Mouse (Mus musculus): ENCODE measurements around the gene Btg1. TPM values are rescaled to one million over a fixed set of nuclear protein-coding genes. Genes with fewer than 3 reads are reported as not detected.

The Btg1 gene
- polyA plus RNA-seq, 1 experiment from 2014 or later: 58.2 TPM

DNA sequence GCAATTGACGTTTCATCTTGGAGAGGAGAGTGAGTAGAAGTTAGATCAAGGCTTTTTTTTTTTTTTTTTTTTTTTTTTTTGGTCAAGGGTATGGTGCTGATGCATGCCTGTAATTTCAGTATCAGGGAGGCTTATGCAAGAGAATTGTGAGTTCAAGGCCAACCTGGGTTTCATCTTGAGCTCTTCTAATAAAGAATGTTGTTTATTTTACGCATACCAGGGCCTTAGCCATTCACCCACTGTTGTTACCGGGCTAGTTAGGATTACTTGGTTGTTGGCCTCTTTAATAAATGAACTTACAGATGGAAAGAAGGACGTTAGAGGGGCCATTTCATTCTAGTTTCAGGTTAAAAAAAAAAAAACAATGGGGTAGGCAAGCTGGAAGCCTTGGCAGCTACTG, 25.2 kb downstream of the Btg1 start:
- peaks cover 18% of the 10 kb centered on the region for H3K4me1 ChIP-seq (replicated peaks)
- H3K27ac ChIP-seq: no peak overlapping the region

DNA sequence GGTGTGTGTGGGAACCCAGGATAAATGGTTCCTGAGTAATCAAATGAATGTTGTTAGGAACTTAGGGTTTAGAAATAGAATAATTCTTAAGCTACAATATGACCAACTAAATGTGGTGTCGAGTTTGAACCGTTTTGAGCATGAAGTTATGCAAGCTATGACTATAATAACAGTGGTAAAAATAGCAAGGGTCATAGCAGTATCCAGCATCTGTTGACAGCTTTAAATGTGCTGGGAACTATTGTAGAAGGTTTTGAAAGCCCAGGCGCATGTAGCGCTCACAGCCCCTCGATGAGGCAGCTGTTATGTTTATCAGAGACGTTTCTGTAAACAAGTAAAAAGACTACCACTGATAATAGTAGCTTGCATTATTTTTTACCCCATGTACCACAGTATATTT, 25.9 kb downstream of the Btg1 start:
- H3K36me3 ChIP-seq: 0 out of 2 replicates have a peak, but pooled peaks cover 6% of the 10 kb centered on the region
- no peak overlapping the region for H3K27ac ChIP-seq
- H3K4me3 ChIP-seq (replicated peaks): no peak overlapping the region
- no peak for ATAC-seq
- H3K9ac ChIP-seq (replicated peaks): no peak overlapping the region
- H3K9me3 ChIP-seq: no peaks in the 10 kb centered on the region
- H3K27me3 ChIP-seq: no peaks in the 10 kb centered on the region
- H3K4me2 ChIP-seq (replicated peaks): no peak overlapping the region
- peaks cover 25% of the 10 kb centered on the region for H3K4me1 ChIP-seq (replicated peaks)
- WGBS: 93% methylated on average over 6 of the region's 6 CpGs

More for the DNA sequence above, 25.2 kb downstream of the Btg1 start:
- 80% methylated on average over 4 of the region's 4 CpGs for WGBS
- H3K4me3 ChIP-seq (replicated peaks): no peak overlapping the region
- no peak for ATAC-seq
- no peaks in the 10 kb centered on the region for H3K9me3 ChIP-seq
- H3K36me3 ChIP-seq: 0 out of 2 replicates have a peak, but pooled peaks cover 6% of the 10 kb centered on the region
- H3K4me2 ChIP-seq (replicated peaks): no peak overlapping the region
- H3K27me3 ChIP-seq: no peaks in the 10 kb centered on the region
- H3K9ac ChIP-seq (replicated peaks): no peak overlapping the region

DNA sequence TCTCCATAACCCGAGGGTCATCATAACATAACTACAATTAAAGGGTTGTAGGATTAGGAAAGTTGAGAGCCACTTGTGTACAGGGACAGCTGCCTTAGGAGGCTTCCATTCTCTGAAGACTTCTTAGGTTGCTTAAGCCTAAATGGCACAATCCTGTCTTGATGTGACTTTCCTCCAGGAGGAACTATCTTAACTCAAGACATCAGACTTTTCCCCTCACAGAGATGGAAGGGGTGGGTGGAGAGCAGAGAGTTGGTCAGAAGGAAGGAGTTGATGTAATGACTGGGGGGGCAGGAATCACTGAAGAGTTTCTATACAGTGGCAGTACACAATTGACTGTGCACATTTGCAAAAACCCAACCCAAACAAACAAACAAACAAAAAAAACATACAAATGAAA, 28.4 kb downstream of the Btg1 start:
- no peak overlapping the region for H3K4me3 ChIP-seq (replicated peaks)
- peaks cover 26% of the 10 kb centered on the region for H3K4me1 ChIP-seq (replicated peaks)
- H3K27ac ChIP-seq: no peak overlapping the region
- no peaks in the 10 kb centered on the region for H3K27me3 ChIP-seq
- no peak for ATAC-seq
- H3K9me3 ChIP-seq: no peaks in the 10 kb centered on the region
- no peak overlapping the region for H3K9ac ChIP-seq (replicated peaks)
- H3K4me2 ChIP-seq (replicated peaks): no peak overlapping the region
- H3K36me3 ChIP-seq: no peaks in the 10 kb centered on the region
- 90% methylated on average over 1 of the region's 1 CpGs for WGBS

- peaks cover 26% of the 10 kb centered on the region for H3K4me1 ChIP-seq (replicated peaks)
- no peak overlapping the region for H3K4me3 ChIP-seq (replicated peaks)
- peak overlapping the region; percentile 86 for H3K27ac ChIP-seq
- WGBS: 12% methylated on average over 13 of the region's 13 CpGs
- ATAC-seq: peak; percentile 98
- no peaks in the 10 kb centered on the region for H3K36me3 ChIP-seq
- no peaks in the 10 kb centered on the region for H3K27me3 ChIP-seq
- H3K9ac ChIP-seq (replicated peaks): peak overlapping the region; percentile 29
- peak overlapping the region; percentile 38 for H3K4me2 ChIP-seq (replicated peaks)
- H3K9me3 ChIP-seq: no peaks in the 10 kb centered on the region
Observed at GRCm38 (mm10) chr10:96646024-96646866, 29.4 kb downstream of the Btg1 start.

DNA sequence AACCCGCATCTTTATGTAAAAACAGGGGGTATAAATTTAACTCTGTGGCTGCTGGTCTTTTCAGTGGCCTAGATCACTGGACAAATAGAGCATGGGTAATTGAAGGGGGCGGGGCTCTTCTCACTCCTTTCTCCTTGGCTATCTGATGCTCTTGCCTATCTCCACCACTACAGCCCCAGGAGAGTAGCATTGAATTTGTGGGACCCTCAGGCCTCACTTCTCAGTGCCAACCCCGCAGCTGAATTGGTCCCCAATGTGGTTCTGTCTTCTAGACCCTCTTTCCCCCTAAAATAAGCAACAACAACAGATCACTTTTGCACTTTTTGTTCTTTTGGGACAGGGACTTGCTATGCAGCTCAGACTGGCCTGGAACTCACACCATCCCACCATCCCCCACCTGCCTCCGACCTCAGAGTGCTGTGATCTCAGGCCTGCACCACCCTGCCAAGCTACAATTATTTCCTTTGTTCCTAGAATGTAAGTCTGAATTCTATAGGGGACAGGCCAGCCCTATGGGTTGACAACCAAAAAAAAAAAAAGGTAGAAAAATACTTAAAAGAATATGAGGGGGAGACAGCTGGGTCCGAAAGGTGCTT, 30.2 kb downstream of the Btg1 start:
- 37% methylated on average over 5 of the region's 5 CpGs for WGBS
- H3K9ac ChIP-seq (replicated peaks): peak overlapping the region; percentile 29
- H3K36me3 ChIP-seq: no peaks in the 10 kb centered on the region
- peak overlapping the region; percentile 38 for H3K4me2 ChIP-seq (replicated peaks)
- no peak overlapping the region for H3K4me3 ChIP-seq (replicated peaks)
- H3K4me1 ChIP-seq (replicated peaks): peaks cover 28% of the 10 kb centered on the region
- ATAC-seq: peak; percentile 82
- H3K9me3 ChIP-seq: no peaks in the 10 kb centered on the region
- peak overlapping the region; percentile 86 for H3K27ac ChIP-seq
- H3K27me3 ChIP-seq: no peaks in the 10 kb centered on the region

DNA sequence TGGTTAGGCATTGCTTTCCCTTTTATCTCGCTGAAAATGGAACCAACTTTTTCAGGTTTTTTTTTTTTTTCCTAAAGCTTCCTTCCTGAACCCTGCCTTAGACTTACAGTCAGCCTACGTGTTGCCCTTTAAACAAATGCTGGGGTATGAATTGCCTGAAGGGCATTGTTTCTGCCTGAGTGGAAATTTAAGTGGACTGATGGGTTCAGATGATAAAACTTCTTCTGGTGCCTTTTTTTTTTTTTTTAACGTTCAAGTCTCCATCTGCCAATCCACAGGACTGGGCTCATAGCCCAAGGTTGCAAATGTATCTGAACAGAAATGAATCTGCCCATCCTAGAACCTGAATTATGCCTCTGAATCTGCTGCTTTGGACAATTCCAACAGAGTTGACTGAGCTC, 31.4 kb downstream of the Btg1 start:
- H3K4me2 ChIP-seq (replicated peaks): no peak overlapping the region
- H3K36me3 ChIP-seq: no peaks in the 10 kb centered on the region
- ATAC-seq: no peak
- peaks cover 31% of the 10 kb centered on the region for H3K4me1 ChIP-seq (replicated peaks)
- H3K9ac ChIP-seq (replicated peaks): no peak overlapping the region
- no peaks in the 10 kb centered on the region for H3K27me3 ChIP-seq
- 76% methylated on average over 3 of the region's 3 CpGs for WGBS
- H3K9me3 ChIP-seq: no peaks in the 10 kb centered on the region
- H3K4me3 ChIP-seq (replicated peaks): no peak overlapping the region
- H3K27ac ChIP-seq: no peak overlapping the region

GRCm38 (mm10) chr10:96649524-96649923, 32.7 kb downstream of the Btg1 start:
- Histone ChIP-seq H3K27me3 (no peaks in the 10 kb centered on the region), H3K27ac (no peak overlapping the region), H3K36me3 (no peaks in the 10 kb centered on the region), H3K4me3 (replicated peaks) (no peak overlapping the region), H3K4me2 (replicated peaks) (no peak overlapping the region), H3K9me3 (no peaks in the 10 kb centered on the region), H3K4me1 (replicated peaks) (peaks cover 31% of the 10 kb centered on the region), H3K9ac (replicated peaks) (no peak overlapping the region)
- no peak for ATAC-seq
- WGBS: 98% methylated on average over 3 of the region's 3 CpGs

DNA sequence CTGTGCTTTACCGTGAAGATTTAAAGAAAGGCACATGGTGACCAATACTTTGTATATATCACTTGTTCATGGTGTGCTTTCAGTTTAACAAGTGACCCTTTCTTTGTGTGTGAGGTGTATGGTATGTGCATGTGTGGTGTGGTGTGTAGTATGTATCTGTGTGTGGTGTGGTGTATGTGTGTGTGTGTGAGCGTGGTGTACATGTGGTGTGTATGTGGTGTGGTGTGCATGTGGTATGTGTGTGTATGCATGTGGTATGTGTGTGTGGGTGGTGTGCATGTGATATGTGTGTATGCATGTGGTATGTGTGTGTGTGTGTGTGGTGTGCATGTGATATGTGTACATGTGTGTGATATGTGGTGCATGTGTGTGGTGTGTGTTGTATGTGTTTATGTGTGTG, 35.6 kb downstream of the Btg1 start:
- no peak overlapping the region for H3K4me3 ChIP-seq (replicated peaks)
- ATAC-seq: peak; percentile 53
- no peaks in the 10 kb centered on the region for H3K27me3 ChIP-seq
- H3K9me3 ChIP-seq: no peaks in the 10 kb centered on the region
- H3K4me2 ChIP-seq (replicated peaks): no peak overlapping the region
- H3K36me3 ChIP-seq: no peaks in the 10 kb centered on the region
- peaks cover 10% of the 10 kb centered on the region for H3K4me1 ChIP-seq (replicated peaks)
- no peak overlapping the region for H3K9ac ChIP-seq (replicated peaks)
- 61% methylated on average over 2 of the region's 2 CpGs for WGBS
- H3K27ac ChIP-seq: no peak overlapping the region

- H3K4me2 ChIP-seq (replicated peaks): no peak overlapping the region
- H3K9ac ChIP-seq (replicated peaks): no peak overlapping the region
- H3K4me1 ChIP-seq (replicated peaks): peaks cover 5% of the 10 kb centered on the region
- 0 out of 2 replicates have a peak, but pooled peaks have one; percentile 30 for ATAC-seq
- H3K9me3 ChIP-seq: no peaks in the 10 kb centered on the region
- no peak overlapping the region for H3K27ac ChIP-seq
- WGBS: 93% methylated on average over 5 of the region's 5 CpGs
- no peaks in the 10 kb centered on the region for H3K27me3 ChIP-seq
- H3K36me3 ChIP-seq: no peaks in the 10 kb centered on the region
- no peak overlapping the region for H3K4me3 ChIP-seq (replicated peaks)
Observed at GRCm38 (mm10) chr10:96653030-96653429, 36.2 kb downstream of the Btg1 start.

- H3K9ac ChIP-seq (replicated peaks): no peak overlapping the region
Observed at GRCm38 (mm10) chr10:96654079-96654478, 37.3 kb downstream of the Btg1 start.

DNA sequence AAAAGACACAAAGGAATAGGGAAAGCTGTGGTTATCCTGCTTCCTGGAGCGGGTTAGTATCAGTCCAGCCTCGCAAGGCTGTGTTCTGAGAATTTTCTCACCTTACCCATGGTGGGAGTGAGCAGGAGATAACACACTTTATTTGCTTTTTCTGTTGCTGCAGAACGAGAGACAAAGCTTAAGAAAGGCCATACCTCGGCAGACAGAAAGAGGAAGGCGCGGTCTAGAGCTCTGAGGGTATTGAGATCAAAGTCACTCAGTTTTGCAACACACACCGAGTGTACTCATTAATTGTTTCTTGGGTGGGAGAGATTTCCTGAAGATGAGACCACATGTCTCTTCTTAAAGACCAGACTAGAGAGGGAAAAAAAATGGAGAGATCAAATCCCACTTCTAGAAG, 37.8 kb downstream of the Btg1 start:
- no peak overlapping the region for H3K4me2 ChIP-seq (replicated peaks)
- H3K27ac ChIP-seq: no peak overlapping the region
- H3K27me3 ChIP-seq: no peaks in the 10 kb centered on the region
- H3K9me3 ChIP-seq: no peaks in the 10 kb centered on the region
- H3K4me3 ChIP-seq (replicated peaks): no peak overlapping the region
- no peak for ATAC-seq
- H3K36me3 ChIP-seq: no peaks in the 10 kb centered on the region
- H3K9ac ChIP-seq (replicated peaks): no peak overlapping the region
- peaks cover 17% of the 10 kb centered on the region for H3K4me1 ChIP-seq (replicated peaks)
- WGBS: 73% methylated on average over 7 of the region's 7 CpGs

More at GRCm38 (mm10) chr10:96654079-96654478, 37.3 kb downstream of the Btg1 start:
- Histone ChIP-seq H3K4me1 (replicated peaks) (peaks cover 15% of the 10 kb centered on the region), H3K9me3 (no peaks in the 10 kb centered on the region), H3K4me3 (replicated peaks) (no peak overlapping the region), H3K27me3 (no peaks in the 10 kb centered on the region), H3K27ac (no peak overlapping the region), H3K36me3 (no peaks in the 10 kb centered on the region), H3K4me2 (replicated peaks) (no peak overlapping the region)
- ATAC-seq: no peak
- 91% methylated on average over 5 of the region's 5 CpGs for WGBS

DNA sequence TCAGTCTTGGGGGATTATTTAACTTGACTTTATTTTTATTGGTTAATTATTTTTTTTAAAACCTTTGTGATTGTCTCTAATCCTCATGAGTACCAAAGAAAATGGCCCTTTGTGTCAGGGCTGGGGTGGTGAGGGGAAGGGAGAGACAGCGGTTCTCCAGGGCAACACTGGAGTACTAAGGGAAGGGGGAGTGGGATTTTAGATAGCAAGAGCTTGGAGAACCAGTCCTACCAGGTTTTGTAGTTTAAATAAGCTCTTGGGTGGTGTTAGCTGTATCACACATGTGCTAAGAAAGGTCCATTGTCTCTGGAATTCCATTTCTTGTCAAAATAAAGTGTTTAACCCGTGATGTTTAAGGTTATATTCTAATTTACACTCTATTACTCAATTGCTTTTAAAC, 38.3 kb downstream of the Btg1 start:
- Histone ChIP-seq H3K4me2 (replicated peaks) (no peak overlapping the region), H3K9ac (replicated peaks) (no peak overlapping the region), H3K4me1 (replicated peaks) (peaks cover 17% of the 10 kb centered on the region), H3K27me3 (no peaks in the 10 kb centered on the region), H3K27ac (no peak overlapping the region), H3K4me3 (replicated peaks) (no peak overlapping the region), H3K36me3 (no peaks in the 10 kb centered on the region), H3K9me3 (no peaks in the 10 kb centered on the region)
- ATAC-seq: no peak
- 55% methylated on average over 2 of the region's 2 CpGs for WGBS
